14 mouse cellular contexts compared by ENCODE assay signal in genomic region chr5:117712207-117712606, GRCm38 (mm10).
DNase-seq lines count a peak whose midpoint lies in the region; ATAC-seq and TF ChIP-seq lines count a peak whose summit lies in the region.
"Had no signal": no experiment of that assay in that cellular context is flagged by ENCODE, and none has a peak within 500 bp of the region (broad histone marks: within the 10 kb centered on the region; RNA-seq: fewer than 3 reads in every experiment).

No protein-coding gene starts in this region.

- ATAC-seq in midbrain, postnatal 0 days (ENCODE audit: low FRiP score), result no peak
- no peak for ATAC-seq in midbrain, embryonic 13.5 days
- peak; percentile 49; the same call in 1 of the 2 replicates for ATAC-seq in heart, embryonic 12.5 days (ENCODE audit: insufficient number of reproducible peaks, low FRiP score)
- ATAC-seq: Patski had no signal

- H3K27ac ChIP-seq in midbrain, postnatal 0 days (ENCODE audit: low read depth, low read length), result no peak overlapping the region
- no peak overlapping the region for H3K27ac ChIP-seq in midbrain, embryonic 13.5 days
- H3K27ac ChIP-seq in heart, embryonic 12.5 days (ENCODE audit: poor library complexity, severe bottlenecking), result no peak overlapping the region
- H3K27ac ChIP-seq: liver, embryonic 14.5 days had no signal

- 70% methylated on average over 12 of the region's 12 CpGs for WGBS in midbrain, postnatal 0 days
- WGBS in midbrain, embryonic 13.5 days, result 84% methylated on average over 12 of the region's 12 CpGs
- WGBS in heart, embryonic 12.5 days, result 29% methylated on average over 12 of the region's 12 CpGs

- no peak for TF ChIP-seq CTCF in midbrain, postnatal 0 days (IDR thresholded peaks at IDR 0.05)

- H3K9ac ChIP-seq in midbrain, postnatal 0 days (replicated peaks; ENCODE audit: low read length, poor library complexity, severe bottlenecking), result no peak overlapping the region
- no peak overlapping the region for H3K9ac ChIP-seq in midbrain, embryonic 13.5 days (replicated peaks)
- H3K9ac ChIP-seq in heart, embryonic 12.5 days, result no peak overlapping the region
- H3K9ac ChIP-seq: liver, embryonic 14.5 days had no signal

- H3K4me1 ChIP-seq in midbrain, postnatal 0 days (ENCODE audit: insufficient read depth, low read length), result no peaks in the 10 kb centered on the region
- peaks cover 7% of the 10 kb centered on the region; the same call in 1 of the 2 replicates for H3K4me1 ChIP-seq in midbrain, embryonic 13.5 days (replicated peaks)
- H3K4me1 ChIP-seq in heart, embryonic 12.5 days (replicated peaks), result peaks cover 17% of the 10 kb centered on the region

- H3K36me3 ChIP-seq in midbrain, postnatal 0 days (ENCODE audit: insufficient read depth, low read length), result no peaks in the 10 kb centered on the region
- peaks cover 8% of the 10 kb centered on the region for H3K36me3 ChIP-seq in midbrain, embryonic 13.5 days
- no peaks in the 10 kb centered on the region for H3K36me3 ChIP-seq in heart, embryonic 12.5 days

- no peaks in the 10 kb centered on the region for H3K27me3 ChIP-seq in midbrain, postnatal 0 days (ENCODE audit: insufficient read depth, low read length)
- H3K27me3 ChIP-seq in midbrain, embryonic 13.5 days, result no peaks in the 10 kb centered on the region
- no peaks in the 10 kb centered on the region for H3K27me3 ChIP-seq in heart, embryonic 12.5 days (replicated peaks)
- H3K27me3 ChIP-seq: CH12.LX, Patski had no signal

- H3K9me3 ChIP-seq in midbrain, postnatal 0 days (ENCODE audit: low read length), result no peaks in the 10 kb centered on the region
- H3K9me3 ChIP-seq in midbrain, embryonic 13.5 days, result peaks cover 8% of the 10 kb centered on the region; the same call in 1 of the 2 replicates
- peaks cover 7% of the 10 kb centered on the region for H3K9me3 ChIP-seq in heart, embryonic 12.5 days (replicated peaks)

- H3K4me3 ChIP-seq in midbrain, postnatal 0 days (ENCODE audit: low read depth, low read length), result no peak overlapping the region
- no peak overlapping the region for H3K4me3 ChIP-seq in midbrain, embryonic 13.5 days (replicated peaks)
- H3K4me3 ChIP-seq in heart, embryonic 12.5 days, result no peak overlapping the region

- DNase-seq in midbrain, postnatal 0 days (ENCODE audit: low spot score), result peak; percentile 38
- DNase-seq in lung, adult 18-20 months, result peak; percentile 9 to 10
- DNase-seq in lung, postnatal 4 days, result peak; percentile 54 to 82
- no peak for DNase-seq in kidney, adult 8-10 months
- no peak for DNase-seq in T-cell, adult 2 months (ENCODE audit: low spot score)
- DNase-seq: cerebellum, adult 18-20 months; kidney, postnatal 10 days; layer of hippocampus, postnatal 36 days; thymus, postnatal 25 days had no signal

- no peak overlapping the region for H3K4me2 ChIP-seq in midbrain, postnatal 0 days (ENCODE audit: low read depth, low read length, poor library complexity, severe bottlenecking)
- no peak overlapping the region for H3K4me2 ChIP-seq in midbrain, embryonic 13.5 days (replicated peaks)
- H3K4me2 ChIP-seq in heart, embryonic 12.5 days, result peak overlapping the region; percentile 54

Comparison
In these comparisons a context has a peak if more than half of its experiments do, and no peak if none do; other contexts are left out.
1. DNase-seq: peak in midbrain, postnatal 0 days (single experiment), lung, adult 18-20 months (2 of 2) and lung, postnatal 4 days (2 of 2); none in kidney, adult 8-10 months (0 of 2) and T-cell, adult 2 months (single experiment).